Mouse (Mus musculus) neutrophil, adult 83 days (primary cell): ENCODE results near the gene Olfr1323. TPM values are rescaled to one million over a fixed set of nuclear protein-coding genes. Genes with fewer than 3 reads are reported as not detected.

ENCODE experiments used
- total RNA-seq, 2 experiments: library from RNA; stranded (reverse); gene quantifications; one replicate each; pipeline ENCODE4 v1.2.4; 2023

Gene Olfr1323
- total RNA-seq: not detected

GRCm38 (mm10) chrX:50019259-50019658, at the start of gene Olfr1323:
TSS of gene Olfr1323 (minus strand) at chrX:50019359.

Other genes with a start within 250 kb of the Olfr1323 start
- not detected for gene Igsf1, start 221.6 kb downstream of the Olfr1323 start, total RNA-seq
- not detected for gene Olfr1322, start 127.9 kb downstream of the Olfr1323 start, total RNA-seq